Mouse (Mus musculus) heart, postnatal 0 days (tissue): ENCODE measurements around the gene Ahnak.

Experiments used
- CTCF ChIP-seq: IDR thresholded peaks from 2 replicates; pipeline ENCODE4 v1.5.1; 2016; ENCODE audit warnings: antibody characterized with exemption, control low read depth, low read depth
- EP300 ChIP-seq: IDR thresholded peaks from 2 replicates; pipeline ENCODE4 v1.6.1; 2016; ENCODE audit warnings: antibody characterized with exemption, low read depth

- TF ChIP-seq EP300 (no peak), CTCF (no peak)
Observed at GRCm38 (mm10) chr19:8990432-8991102, 1.5 kb downstream of the Ahnak start.
